Mouse (Mus musculus) CD4-positive, CD25-positive, alpha-beta regulatory T cell, adult 2 months (primary cell): Measurements from ENCODE around the gene Pcp2.

Source experiments
- DNase-seq: peaks from one replicate; pipeline ENCODE4 v3.0.0-alpha.2; 2012; ENCODE audit warnings: low read depth, low spot score

Gene Pcp2

GRCm38 (mm10) chr8:3625445-3625844 lies at the start of gene Pcp2:
TSS of gene Pcp2 (minus strand) at chr8:3625545.
- no peak for DNase-seq

GRCm38 (mm10) chr8:3674671-3675070 lies 49.3 kb upstream of the Pcp2 start:
- DNase-seq, result no peak

- peak; percentile 91 for DNase-seq
Observed at GRCm38 (mm10) chr8:3671980-3672491, 46.7 kb upstream of the Pcp2 start, which contains the start of gene Fcor. TSS of gene Fcor (minus strand) at chr8:3672362.

GRCm38 (mm10) chr8:3670388-3670787 lies 45.0 kb upstream of the Pcp2 start:
- peak; percentile 51 for DNase-seq

GRCm38 (mm10) chr8:3665507-3665906 lies 40.2 kb upstream of the Pcp2 start, which contains the start of gene Mcemp1:
TSS of gene Mcemp1 (plus strand) at chr8:3665754.
- DNase-seq, result no peak

GRCm38 (mm10) chr8:3664405-3664804 lies 39.1 kb upstream of the Pcp2 start:
- no peak for DNase-seq

- no peak for DNase-seq
Observed at GRCm38 (mm10) chr8:3660889-3661288, 35.5 kb upstream of the Pcp2 start.

- DNase-seq, result no peak
Observed at GRCm38 (mm10) chr8:3656725-3657381, 31.5 kb upstream of the Pcp2 start.

GRCm38 (mm10) chr8:3655526-3655925 lies 30.2 kb upstream of the Pcp2 start, which contains the start of gene Retn:
TSS of gene Retn (plus strand) at chr8:3655770.
- DNase-seq, result no peak

GRCm38 (mm10) chr8:3654726-3655508 lies 29.6 kb upstream of the Pcp2 start:
- no peak for DNase-seq

- no peak for DNase-seq
Observed at GRCm38 (mm10) chr8:3652845-3653244, 27.5 kb upstream of the Pcp2 start.

GRCm38 (mm10) chr8:3648990-3649389 lies 23.6 kb upstream of the Pcp2 start:
- DNase-seq, result no peak

- DNase-seq, result no peak
Observed at GRCm38 (mm10) chr8:3648268-3648667, 22.9 kb upstream of the Pcp2 start.

- DNase-seq, result no peak
Observed at GRCm38 (mm10) chr8:3647561-3647960, 22.2 kb upstream of the Pcp2 start.

GRCm38 (mm10) chr8:3646824-3647531 lies 21.6 kb upstream of the Pcp2 start:
- DNase-seq, result no peak

GRCm38 (mm10) chr8:3645804-3646203 lies 20.5 kb upstream of the Pcp2 start:
- peak; percentile 70 for DNase-seq

GRCm38 (mm10) chr8:3631478-3631875 lies 6.1 kb upstream of the Pcp2 start:
- DNase-seq, result peak; percentile 38

GRCm38 (mm10) chr8:3630647-3631477 lies 5.5 kb upstream of the Pcp2 start, which contains the start of gene Stxbp2:
TSS of gene Stxbp2 (plus strand) at chr8:3630955.
- DNase-seq, result peak; percentile 95

- DNase-seq, result peak; percentile 67
Observed at GRCm38 (mm10) chr8:3628014-3628413, 2.7 kb upstream of the Pcp2 start.

- DNase-seq, result no peak
Observed at GRCm38 (mm10) chr8:3626971-3627370, 1.6 kb upstream of the Pcp2 start.

- DNase-seq, result peak; percentile 6
Observed at GRCm38 (mm10) chr8:3622119-3622518, 3.2 kb downstream of the Pcp2 start.
